Mouse (Mus musculus) embryo, embryonic 10 days (tissue): ENCODE data around the gene Hlcs.
"Not testable (repeated sequence)": the region's sequence is repeated elsewhere in the genome, so short reads cannot be mapped to it uniquely, and the experiment has no call there.

Experiments
- DNase-seq: peaks from one replicate; pipeline ENCODE4 v3.0.0-alpha.2; 2015; ENCODE audit warnings: low spot score

Hlcs gene

GRCm38 (mm10) chr16:94313229-94314030 is at the start of gene Hlcs:
Hlcs (minus strand) TSS chr16:94313571.
- DNase-seq = peak; percentile 98

DNA sequence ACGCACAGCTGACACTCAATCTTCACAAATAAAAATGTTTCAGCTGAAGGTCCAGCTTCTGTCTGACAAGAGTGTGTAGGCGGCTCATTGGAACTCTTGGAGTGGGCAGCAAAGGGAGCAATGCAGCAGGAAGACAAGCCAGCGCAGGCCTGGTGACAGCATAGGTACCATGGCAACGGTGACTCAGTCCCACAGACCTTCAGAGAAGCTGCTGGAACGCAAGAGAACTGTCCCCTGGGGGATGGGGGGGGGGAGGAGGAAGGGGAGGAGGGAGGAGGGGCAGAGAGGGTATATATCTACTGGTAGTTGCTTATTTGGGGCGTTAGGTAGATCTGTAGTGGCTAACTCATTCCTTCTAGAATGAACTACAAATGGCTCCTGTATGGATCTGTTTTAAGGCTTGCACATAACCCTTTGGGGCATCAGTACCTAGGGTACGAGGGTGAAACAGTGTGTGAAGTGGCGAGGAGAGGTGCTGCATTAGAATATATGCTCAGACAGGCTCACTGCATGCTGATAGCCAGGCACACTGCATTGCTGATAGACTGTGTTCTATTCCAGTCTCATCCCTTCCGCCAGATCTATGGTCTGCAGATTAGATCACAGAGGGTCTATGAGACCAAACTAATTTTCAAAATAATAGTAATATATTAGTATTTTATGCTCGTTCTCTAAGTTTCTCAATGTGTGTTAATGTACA is 49.0 kb upstream of the Hlcs start:
- DNase-seq = peak; percentile 60

GRCm38 (mm10) chr16:94360578-94361350 is 47.4 kb upstream of the Hlcs start:
- no peak for DNase-seq

DNA sequence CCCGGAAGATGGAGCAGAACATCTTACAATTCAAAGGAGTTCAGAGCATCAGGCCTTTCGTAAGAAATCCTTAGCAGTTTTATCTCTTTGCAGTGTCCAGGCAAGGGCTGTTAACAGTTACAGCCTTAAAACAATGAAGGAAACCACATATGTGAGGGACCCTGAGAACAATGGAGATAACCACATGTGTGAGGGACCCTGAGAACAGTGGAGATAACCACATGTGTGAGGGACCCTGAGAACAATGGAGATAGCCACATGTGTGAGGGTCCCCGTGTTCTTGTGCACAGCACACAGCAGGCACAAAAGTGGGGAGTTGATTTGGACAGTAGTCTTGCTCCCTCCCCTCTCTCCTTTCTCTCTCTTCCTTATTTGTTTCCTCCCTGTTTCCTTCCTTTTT is 44.7 kb upstream of the Hlcs start:
- no peak for DNase-seq

DNA sequence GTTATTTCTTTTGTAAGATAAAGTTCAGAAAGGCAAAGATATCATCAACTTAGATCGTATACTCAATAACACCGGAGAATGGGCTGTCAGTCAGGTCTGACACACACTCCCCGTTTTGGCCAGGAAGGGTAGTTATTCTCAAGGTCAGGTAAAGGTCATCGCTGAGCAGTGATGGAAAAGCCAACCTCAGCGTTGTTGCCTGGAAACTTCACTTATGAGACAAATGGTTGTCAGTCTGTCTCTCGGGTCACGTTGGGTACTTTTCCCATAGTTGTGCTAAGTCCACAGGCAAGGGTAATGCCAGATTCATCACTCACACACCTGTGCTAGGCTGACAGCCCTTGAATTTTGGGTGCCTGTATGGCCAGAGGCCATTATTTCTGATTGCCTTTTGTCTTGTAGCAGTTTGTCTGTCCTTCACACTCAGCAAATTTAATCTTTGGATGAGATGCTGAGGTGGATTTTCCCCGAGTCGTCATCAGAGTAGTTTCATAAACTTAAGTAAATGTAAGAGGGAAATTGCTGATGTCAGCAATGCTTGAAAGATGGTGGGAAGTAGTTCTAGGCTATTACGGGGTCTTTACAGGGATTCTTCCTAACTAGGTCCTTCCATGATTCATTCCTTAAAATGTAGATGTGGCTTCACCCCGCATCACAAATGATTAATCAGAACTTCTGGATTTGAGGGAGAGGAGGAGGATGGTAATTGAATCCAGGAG is 43.6 kb upstream of the Hlcs start:
- DNase-seq = no peak

DNA sequence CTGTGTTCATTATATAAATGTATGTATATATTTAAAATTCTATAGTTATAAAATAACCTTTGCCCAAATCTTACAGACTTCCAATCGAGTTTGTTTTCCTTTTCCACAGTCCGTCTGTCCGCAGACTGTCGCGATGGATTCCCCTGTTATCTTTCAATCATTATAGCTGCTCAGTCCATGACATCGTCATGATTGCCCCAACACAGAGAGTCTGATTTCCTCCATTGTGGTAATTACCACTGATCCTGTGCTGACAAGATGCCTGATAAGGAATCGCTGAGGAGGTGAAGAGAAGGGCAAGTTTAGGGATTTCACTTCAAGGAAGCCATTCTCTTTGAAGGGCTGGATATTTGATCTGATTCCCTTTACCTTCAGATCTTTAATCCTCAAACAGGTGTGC is 42.7 kb upstream of the Hlcs start:
- DNase-seq = no peak

GRCm38 (mm10) chr16:94354450-94354849 is 41.1 kb upstream of the Hlcs start:
- peak; percentile 54 for DNase-seq

DNA sequence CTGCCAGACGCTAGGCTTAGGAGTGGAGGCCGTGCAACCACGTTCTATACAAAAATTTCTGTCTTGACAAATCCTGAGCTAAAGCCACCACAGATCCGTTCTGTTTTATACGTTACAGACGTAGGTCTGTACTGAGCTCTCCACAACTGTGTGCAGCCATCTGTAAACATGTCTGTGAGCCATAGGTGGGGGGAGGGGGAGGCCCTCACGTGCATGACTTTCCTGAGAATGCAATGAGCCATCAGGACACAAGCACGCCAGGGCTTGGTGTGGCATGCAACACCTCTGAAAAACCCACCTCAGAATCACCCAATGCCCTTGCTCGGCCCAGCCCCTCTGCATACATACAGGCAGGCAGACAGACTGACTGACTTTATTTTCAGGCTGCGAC is 36.9 kb upstream of the Hlcs start:
- no peak for DNase-seq

- no peak for DNase-seq
Measured at GRCm38 (mm10) chr16:94349588-94350286, 36.4 kb upstream of the Hlcs start.

GRCm38 (mm10) chr16:94348779-94349178 is 35.4 kb upstream of the Hlcs start:
- no peak for DNase-seq

GRCm38 (mm10) chr16:94347080-94347731 is 33.8 kb upstream of the Hlcs start:
- no peak for DNase-seq

DNA sequence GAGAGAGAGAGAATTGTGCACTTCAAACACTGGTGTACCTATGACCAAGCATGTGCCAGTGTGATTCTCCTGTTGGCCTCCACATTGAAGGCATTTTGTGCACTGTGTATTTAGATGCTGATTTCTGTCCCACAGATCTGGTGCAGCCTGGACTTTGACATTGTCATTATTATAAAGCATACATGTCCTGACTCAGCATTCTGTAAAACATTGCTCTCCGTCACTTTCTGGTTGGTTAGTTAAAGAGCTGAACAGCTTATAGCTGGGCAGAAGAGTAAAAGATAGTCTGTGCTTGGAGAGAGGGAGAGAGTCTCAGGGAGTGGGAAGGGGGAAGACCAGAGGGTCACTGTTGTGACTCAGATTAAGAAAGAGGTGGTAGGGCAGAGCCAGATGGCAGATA is 32.4 kb upstream of the Hlcs start:
- DNase-seq = no peak

DNA sequence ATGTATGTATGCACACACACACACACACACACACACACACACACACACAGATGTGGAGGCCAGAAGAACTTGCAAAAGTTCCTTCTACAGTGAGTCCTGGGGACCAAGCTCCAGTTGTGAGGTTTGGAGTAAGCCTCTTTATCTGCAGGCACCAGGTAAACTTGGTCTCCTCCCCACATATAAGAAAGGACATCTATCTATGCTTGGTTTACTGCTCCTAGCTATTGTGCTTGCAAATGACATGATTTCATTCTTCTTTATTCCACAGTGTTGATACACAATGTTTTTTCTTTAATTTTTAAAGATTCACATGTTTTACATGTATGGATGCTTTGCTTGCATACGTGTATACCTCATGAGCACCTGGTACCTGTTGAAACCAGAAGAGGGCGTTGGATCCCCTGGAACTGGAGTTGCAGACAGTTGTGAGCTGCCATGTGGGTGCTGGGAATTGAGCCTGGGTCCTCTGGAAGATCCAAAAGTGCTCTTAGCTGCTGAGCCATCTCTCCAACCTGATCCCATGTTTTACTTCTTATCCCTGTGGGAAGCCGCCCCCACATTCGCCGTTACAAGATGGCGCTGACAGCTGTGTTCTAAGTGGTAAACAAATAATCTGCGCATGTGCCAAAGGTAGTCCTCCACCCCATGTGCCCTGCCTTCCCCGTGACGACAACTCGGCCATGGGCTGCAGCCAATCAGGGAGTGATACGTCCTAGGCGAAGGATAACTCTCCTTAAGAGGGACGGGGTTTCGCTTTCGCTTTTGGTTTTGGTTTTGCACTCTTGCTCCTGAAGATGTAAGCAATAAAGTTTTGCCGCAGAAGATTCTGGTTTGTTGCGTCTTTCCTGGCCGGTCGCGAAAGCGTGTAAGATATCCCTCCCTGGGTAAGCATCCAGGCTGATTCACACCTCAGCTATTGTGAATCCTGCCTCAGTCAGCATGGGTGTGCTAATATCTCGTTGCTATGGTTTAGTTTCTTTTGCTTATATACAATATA is 26.1 kb upstream of the Hlcs start:
- DNase-seq = not testable (repeated sequence)

DNA sequence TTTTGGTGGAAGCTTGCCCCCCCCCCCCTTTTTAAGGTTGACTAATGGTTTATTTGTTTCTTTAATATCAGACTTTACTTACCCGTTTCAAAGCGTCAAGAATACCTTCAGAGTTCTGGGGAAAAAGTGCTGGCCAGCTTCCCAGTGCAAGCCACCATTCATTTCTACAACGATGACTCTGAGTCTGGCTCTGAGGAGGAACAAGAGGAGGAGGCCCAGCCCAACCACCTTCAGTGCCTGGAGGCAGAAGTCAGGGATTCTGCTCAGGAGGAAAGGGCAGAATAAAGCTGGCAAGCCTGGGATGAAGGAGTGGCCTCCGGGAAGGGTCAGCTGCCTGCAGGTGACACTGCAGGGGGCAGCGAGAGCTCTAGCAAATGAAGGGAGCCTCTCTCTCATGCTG is 22.3 kb upstream of the Hlcs start:
- DNase-seq = no peak

DNA sequence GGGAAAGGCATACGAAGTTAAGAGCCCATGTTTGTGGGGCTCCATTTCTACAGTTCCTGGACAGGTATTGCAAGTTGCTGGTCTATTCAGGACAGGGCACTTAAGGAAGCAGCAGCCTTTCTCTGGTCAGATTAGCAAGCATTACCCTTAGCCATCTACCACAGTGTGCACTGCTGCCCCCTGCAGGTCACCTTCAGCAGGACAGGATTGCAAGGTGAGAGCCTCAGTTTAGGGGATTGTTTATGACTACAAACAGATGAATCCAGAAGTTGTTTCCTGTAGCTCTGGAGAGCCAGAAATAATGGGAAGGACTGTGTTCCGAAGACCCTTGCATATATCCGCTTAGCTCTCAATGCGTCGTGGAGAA is 18.5 kb upstream of the Hlcs start:
- peak; percentile 79 for DNase-seq

DNA sequence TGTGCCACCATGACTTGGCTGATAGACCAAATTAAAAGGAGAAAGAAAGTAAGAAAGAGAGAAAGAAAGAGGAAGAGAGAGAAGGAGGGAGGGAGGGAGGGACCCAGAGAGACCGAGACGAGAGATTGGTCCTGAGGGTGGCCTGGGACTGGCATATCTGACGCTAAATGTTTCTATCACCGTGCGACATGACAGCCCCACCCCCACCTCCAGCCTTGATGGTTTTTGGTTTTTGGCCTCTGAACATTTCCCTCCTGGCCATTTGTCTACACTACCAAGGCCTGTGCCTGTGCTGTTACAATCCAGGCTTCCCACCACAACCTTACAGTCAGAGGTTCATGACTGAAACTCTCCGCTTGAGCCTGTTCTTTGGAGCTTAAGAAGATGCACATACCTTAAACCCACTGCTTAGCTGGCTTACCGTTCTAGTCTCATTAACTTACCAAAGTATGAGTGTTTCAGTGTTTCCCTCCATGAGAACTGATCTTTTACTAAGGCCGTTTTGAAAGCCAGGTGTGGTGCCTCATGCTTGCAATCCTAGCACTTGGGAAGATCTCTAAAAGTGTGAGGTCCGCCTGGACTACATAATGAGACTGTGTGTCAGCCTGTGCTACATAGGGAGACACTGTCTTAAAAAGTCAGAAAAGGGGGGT is 18.0 kb upstream of the Hlcs start:
- no peak for DNase-seq

- DNase-seq = no peak
Measured at GRCm38 (mm10) chr16:94330429-94330828, 17.1 kb upstream of the Hlcs start.

GRCm38 (mm10) chr16:94328881-94329867 is 15.8 kb upstream of the Hlcs start:
- peak; percentile 35 for DNase-seq
